Mouse (Mus musculus) thymus, adult 2 months (tissue): Measurements from ENCODE around the gene Tmem260. TPM values are rescaled to one million over a fixed set of nuclear protein-coding genes. Genes with fewer than 3 reads are reported as not detected.

Experiments
- DNase-seq: peaks from one replicate; pipeline ENCODE4 v3.0.0; 2021
- H3K27ac ChIP-seq: fragments of 200-500 bp; 2 replicates; pipeline ENCODE4 v1.5.1; 2012; ENCODE audit warnings: low read length, control low read depth; ENCODE audit not compliant: control insufficient read depth, insufficient read depth
- H3K27me3 ChIP-seq: fragments of 200-500 bp; 2 replicates; pipeline ENCODE4 v1.6.1; 2012; ENCODE audit warnings: mild to moderate bottlenecking, low read length, moderate library complexity, mixed read lengths; ENCODE audit not compliant: control insufficient read depth, insufficient read depth
- H3K36me3 ChIP-seq: fragments of 200-500 bp; 2 replicates; pipeline ENCODE4 v1.6.1; 2012; ENCODE audit warnings: mild to moderate bottlenecking, low read length, moderate library complexity; ENCODE audit not compliant: control insufficient read depth, insufficient read depth
- H3K4me1 ChIP-seq: fragments of 200-500 bp; replicated peaks from 2 replicates; pipeline ENCODE4 v1.6.1; 2012; ENCODE audit warnings: low read length; ENCODE audit not compliant: control insufficient read depth, insufficient read depth
- H3K4me3 ChIP-seq: fragments of 200-500 bp; 2 replicates; pipeline ENCODE4 v1.5.1; 2012; ENCODE audit warnings: mild to moderate bottlenecking, low read length, control low read depth, moderate library complexity; ENCODE audit not compliant: control insufficient read depth, insufficient read depth
- CTCF ChIP-seq: fragments of 200-500 bp; IDR thresholded peaks from 2 replicates; pipeline ENCODE4 v1.5.1; 2012; ENCODE audit warnings: mild to moderate bottlenecking, control low read depth, low read length, moderate library complexity, borderline replicate concordance; ENCODE audit not compliant: control insufficient read depth, poor library complexity, insufficient read depth; ENCODE audit errors: extremely low read depth
- POLR2A ChIP-seq: fragments of 200-500 bp; IDR thresholded peaks from 2 replicates; pipeline ENCODE4 v1.6.1; 2012; ENCODE audit warnings: mild to moderate bottlenecking, low read length, control low read depth, moderate library complexity; ENCODE audit not compliant: control insufficient read depth, poor library complexity, insufficient read depth; ENCODE audit errors: extremely low read depth
- WGBS: fragments of 180-500 bp; shearing (Covaris S2); methylation state at CpG from one replicate; pipeline ENCODE4 v1.1.7; 2018; 5-methylcytosine and 5-hydroxymethylcytosine counted together
- polyA plus RNA-seq: library from polyadenylated mRNA; depleted of rRNA; stranded (reverse); fragments of >200 nt; gene quantifications from 2 replicates; pipeline ENCODE4 v1.2.3, GENCODE M21; 2012

Gene Tmem260
- polyA plus RNA-seq, 1 experiment: 36.1 TPM

- TF ChIP-seq POLR2A: no peak
- TF ChIP-seq CTCF: no peak
- H3K27ac ChIP-seq: no peak overlapping the region
- DNase-seq: no peak
- WGBS: 96% methylated on average over 8 of the region's 8 CpGs
- H3K36me3 ChIP-seq: peaks cover 23% of the 10 kb centered on the region
- no peaks in the 10 kb centered on the region for H3K4me1 ChIP-seq
- no peaks in the 10 kb centered on the region for H3K27me3 ChIP-seq
- no peak overlapping the region for H3K4me3 ChIP-seq
Measured at GRCm38 (mm10) chr14:48476278-48476677, 30.4 kb downstream of the Tmem260 start.

GRCm38 (mm10) chr14:48481591-48481990 is 35.7 kb downstream of the Tmem260 start:
- DNase-seq: no peak
- 88% methylated on average over 7 of the region's 7 CpGs for WGBS
- H3K27ac ChIP-seq: no peak overlapping the region
- TF ChIP-seq CTCF: no peak
- no peak for TF ChIP-seq POLR2A
- no peak overlapping the region for H3K4me3 ChIP-seq
- H3K36me3 ChIP-seq: 0 out of 2 replicates have a peak, but pooled peaks cover 16% of the 10 kb centered on the region
- H3K4me1 ChIP-seq: no peaks in the 10 kb centered on the region
- no peaks in the 10 kb centered on the region for H3K27me3 ChIP-seq

- Histone ChIP-seq H3K4me1 (no peaks in the 10 kb centered on the region), H3K27ac (no peak overlapping the region), H3K4me3 (no peak overlapping the region), H3K27me3 (no peaks in the 10 kb centered on the region), H3K36me3 (0 out of 2 replicates have a peak, but pooled peaks cover 10% of the 10 kb centered on the region)
- DNase-seq: no peak
- WGBS: 95% methylated on average over 6 of the region's 6 CpGs
- TF ChIP-seq CTCF (no peak), POLR2A (no peak)
Measured at GRCm38 (mm10) chr14:48482762-48483161, 36.8 kb downstream of the Tmem260 start.

- 0 out of 2 replicates have a peak, but pooled peaks cover 4% of the 10 kb centered on the region for H3K36me3 ChIP-seq
- DNase-seq: peak; percentile 66
- WGBS: 60% methylated on average over 4 of the region's 4 CpGs
- no peak overlapping the region for H3K27ac ChIP-seq
- H3K4me3 ChIP-seq: no peak overlapping the region
- TF ChIP-seq CTCF: peak; percentile 87; the same call in 1 of the 2 replicates
- TF ChIP-seq POLR2A: no peak
- no peaks in the 10 kb centered on the region for H3K4me1 ChIP-seq
- no peaks in the 10 kb centered on the region for H3K27me3 ChIP-seq
Measured at GRCm38 (mm10) chr14:48493896-48494295, 48.0 kb downstream of the Tmem260 start.

GRCm38 (mm10) chr14:48502573-48502972 is 56.6 kb downstream of the Tmem260 start:
- no peak for TF ChIP-seq POLR2A
- TF ChIP-seq CTCF: no peak
- 96% methylated on average over 7 of the region's 7 CpGs for WGBS
- H3K4me1 ChIP-seq: no peaks in the 10 kb centered on the region
- no peak for DNase-seq
- H3K4me3 ChIP-seq: no peak overlapping the region
- H3K27ac ChIP-seq: no peak overlapping the region
- H3K27me3 ChIP-seq: no peaks in the 10 kb centered on the region
- no peaks in the 10 kb centered on the region for H3K36me3 ChIP-seq

GRCm38 (mm10) chr14:48503691-48504565 is 58.0 kb downstream of the Tmem260 start:
- H3K36me3 ChIP-seq: no peaks in the 10 kb centered on the region

More at GRCm38 (mm10) chr14:48503691-48504565, 58.0 kb downstream of the Tmem260 start:
- no peak overlapping the region for H3K27ac ChIP-seq
- H3K4me3 ChIP-seq: no peak overlapping the region
- 94% methylated on average over 18 of the region's 18 CpGs for WGBS
- no peaks in the 10 kb centered on the region for H3K4me1 ChIP-seq
- no peak for DNase-seq
- H3K27me3 ChIP-seq: no peaks in the 10 kb centered on the region
- no peak for TF ChIP-seq CTCF
- no peak for TF ChIP-seq POLR2A
